Mouse (Mus musculus) heart, embryonic 13.5 days (tissue): ENCODE results near the gene Slc39a13. TPM values are rescaled to one million over a fixed set of nuclear protein-coding genes. Genes with fewer than 3 reads are reported as not detected.
A peak's percentile ranks its signal among the peaks of the same experiment; 100 is the strongest.
"Not testable (repeated sequence)": the region's sequence is repeated elsewhere in the genome, so short reads cannot be mapped to it uniquely, and the experiment has no call there.

Experiments
- ATAC-seq: fragments of 200-750 bp; cut with Nextera tagmentation; 2 replicates; pipeline ENCODE4 v1.8.0; 2017; ENCODE audit warnings: moderate TSS enrichment; ENCODE audit not compliant: insufficient number of reproducible peaks, low FRiP score, low TSS enrichment; ENCODE audit errors: extremely low read depth
- H3K27ac ChIP-seq: fragments of 300-500 bp; sonication (generic); replicated peaks from 2 replicates; pipeline ENCODE4 v1.5.1; 2015; ENCODE audit warnings: moderate library complexity, mild to moderate bottlenecking, inconsistent platforms
- H3K27me3 ChIP-seq: fragments of 300-500 bp; sonication (generic); replicated peaks from 2 replicates; pipeline ENCODE4 v1.6.1; 2015; ENCODE audit warnings: mild to moderate bottlenecking, inconsistent platforms
- H3K36me3 ChIP-seq: fragments of 300-500 bp; sonication (generic); 2 replicates; pipeline ENCODE4 v1.6.1; 2015; ENCODE audit warnings: mild to moderate bottlenecking, inconsistent platforms
- H3K4me1 ChIP-seq: fragments of 300-500 bp; sonication (generic); 2 replicates; pipeline ENCODE4 v1.6.1; 2015; ENCODE audit warnings: inconsistent platforms
- H3K4me2 ChIP-seq: fragments of 300-500 bp; sonication (generic); 2 replicates; pipeline ENCODE4 v1.6.1; 2015; ENCODE audit warnings: inconsistent platforms, mild to moderate bottlenecking, moderate library complexity
- H3K4me3 ChIP-seq: fragments of 300-500 bp; sonication (generic); 2 replicates; pipeline ENCODE4 v1.5.1; 2015; ENCODE audit warnings: moderate library complexity, mild to moderate bottlenecking, inconsistent platforms
- H3K9ac ChIP-seq: fragments of 300-500 bp; sonication (generic); 2 replicates; pipeline ENCODE4 v1.6.1; 2015; ENCODE audit warnings: inconsistent platforms, mild to moderate bottlenecking, moderate library complexity
- H3K9me3 ChIP-seq: fragments of 300-500 bp; sonication (generic); 2 replicates; pipeline ENCODE4 v1.6.1; 2016; ENCODE audit warnings: inconsistent platforms
- WGBS: fragments of 180-500 bp; shearing (Covaris S2); methylation state at CpG from one replicate; pipeline ENCODE4 v1.1.7; 2015; ENCODE audit warnings: mixed read lengths; 5-methylcytosine and 5-hydroxymethylcytosine counted together
- polyA plus RNA-seq: library from polyadenylated mRNA; unstranded; fragments of >200 nt; fragmentation: Nextera tagmentation; extraction: Ambion mirVana; gene quantifications from 2 replicates; pipeline ENCODE4 v1.2.1, GENCODE M21; 2015

The Slc39a13 gene
- polyA plus RNA-seq, 1 experiment from 2014 or later, result 45.0 TPM

GRCm38 (mm10) chr2:91111832-91112231 lies 41.6 kb upstream of the Slc39a13 start:
- H3K4me3 ChIP-seq, H3K9me3 ChIP-seq, H3K9ac ChIP-seq, ATAC-seq, H3K36me3 ChIP-seq, H3K27ac ChIP-seq, H3K4me2 ChIP-seq, H3K27me3 ChIP-seq: not testable (repeated sequence)
- WGBS, result 92% methylated on average over 3 of the region's 3 CpGs
- H3K4me1 ChIP-seq, result peaks cover 30% of the 10 kb centered on the region

GRCm38 (mm10) chr2:91110429-91110828 lies 40.2 kb upstream of the Slc39a13 start:
- no peaks in the 10 kb centered on the region for H3K36me3 ChIP-seq
- H3K4me2 ChIP-seq, result no peak overlapping the region
- H3K9me3 ChIP-seq, result no peaks in the 10 kb centered on the region
- WGBS, result 78% methylated on average over 6 of the region's 6 CpGs
- peaks cover 19% of the 10 kb centered on the region for H3K4me1 ChIP-seq
- H3K27ac ChIP-seq, result no peak overlapping the region
- H3K27me3 ChIP-seq, result no peaks in the 10 kb centered on the region
- no peak overlapping the region for H3K9ac ChIP-seq
- ATAC-seq, result no peak
- no peak overlapping the region for H3K4me3 ChIP-seq

GRCm38 (mm10) chr2:91109807-91110385 lies 39.7 kb upstream of the Slc39a13 start:
- H3K9me3 ChIP-seq, result no peaks in the 10 kb centered on the region
- H3K27ac ChIP-seq, result no peak overlapping the region
- peaks cover 16% of the 10 kb centered on the region for H3K4me1 ChIP-seq
- H3K27me3 ChIP-seq, result no peaks in the 10 kb centered on the region
- H3K9ac ChIP-seq, result no peak overlapping the region
- no peak overlapping the region for H3K4me2 ChIP-seq
- no peak overlapping the region for H3K4me3 ChIP-seq
- WGBS, result 87% methylated on average over 5 of the region's 5 CpGs
- no peaks in the 10 kb centered on the region for H3K36me3 ChIP-seq
- ATAC-seq, result no peak

GRCm38 (mm10) chr2:91109241-91109640 lies 39.0 kb upstream of the Slc39a13 start:
- Histone ChIP-seq H3K27ac (no peak overlapping the region), H3K27me3 (no peaks in the 10 kb centered on the region), H3K4me3 (no peak overlapping the region), H3K4me1 (peaks cover 16% of the 10 kb centered on the region), H3K36me3 (no peaks in the 10 kb centered on the region), H3K9ac (no peak overlapping the region), H3K4me2 (no peak overlapping the region), H3K9me3 (no peaks in the 10 kb centered on the region)
- 80% methylated on average over 5 of the region's 5 CpGs for WGBS
- ATAC-seq, result no peak

GRCm38 (mm10) chr2:91108156-91108555 lies 37.9 kb upstream of the Slc39a13 start:
- WGBS, result 71% methylated on average over 3 of the region's 3 CpGs
- Histone ChIP-seq H3K4me1 (peaks cover 13% of the 10 kb centered on the region), H3K9ac (no peak overlapping the region), H3K27me3 (no peaks in the 10 kb centered on the region), H3K4me2 (no peak overlapping the region), H3K9me3 (no peaks in the 10 kb centered on the region), H3K4me3 (no peak overlapping the region), H3K36me3 (no peaks in the 10 kb centered on the region), H3K27ac (no peak overlapping the region)
- ATAC-seq, result no peak

- H3K27me3 ChIP-seq, result no peaks in the 10 kb centered on the region
- peaks cover 11% of the 10 kb centered on the region for H3K4me1 ChIP-seq
- 4% methylated on average over 7 of the region's 7 CpGs for WGBS
- H3K9ac ChIP-seq, result peak overlapping the region; percentile 63
- no peak overlapping the region for H3K4me2 ChIP-seq
- no peaks in the 10 kb centered on the region for H3K9me3 ChIP-seq
- no peak overlapping the region for H3K4me3 ChIP-seq
- H3K27ac ChIP-seq, result no peak overlapping the region
- no peak; the same call in 1 of the 2 replicates for ATAC-seq
- no peaks in the 10 kb centered on the region for H3K36me3 ChIP-seq
Measured at GRCm38 (mm10) chr2:91101124-91101740, 31.0 kb upstream of the Slc39a13 start.

- WGBS, result 77% methylated on average over 2 of the region's 2 CpGs
- no peak overlapping the region for H3K9ac ChIP-seq
- H3K27me3 ChIP-seq, result no peaks in the 10 kb centered on the region
- H3K36me3 ChIP-seq, result no peaks in the 10 kb centered on the region
- H3K4me1 ChIP-seq, result peaks cover 11% of the 10 kb centered on the region
- no peaks in the 10 kb centered on the region for H3K9me3 ChIP-seq
- no peak for ATAC-seq
- H3K4me3 ChIP-seq, result no peak overlapping the region
- H3K4me2 ChIP-seq, result no peak overlapping the region
- no peak overlapping the region for H3K27ac ChIP-seq
Measured at GRCm38 (mm10) chr2:91098156-91098555, 27.9 kb upstream of the Slc39a13 start.

GRCm38 (mm10) chr2:91097015-91097414 lies 26.8 kb upstream of the Slc39a13 start:
- peak overlapping the region; percentile 11; the same call in 1 of the 2 replicates for H3K4me3 ChIP-seq
- no peaks in the 10 kb centered on the region for H3K9me3 ChIP-seq
- H3K4me1 ChIP-seq, result peaks cover 11% of the 10 kb centered on the region
- no peak overlapping the region for H3K4me2 ChIP-seq
- H3K27me3 ChIP-seq, result no peaks in the 10 kb centered on the region
- no peaks in the 10 kb centered on the region for H3K36me3 ChIP-seq
- WGBS, result 51% methylated on average over 10 of the region's 10 CpGs
- no peak overlapping the region for H3K27ac ChIP-seq
- H3K9ac ChIP-seq, result peak overlapping the region; percentile 38; the same call in 1 of the 2 replicates
- ATAC-seq, result no peak

- Histone ChIP-seq H3K4me3 (peak overlapping the region; percentile 11; the same call in 1 of the 2 replicates), H3K4me2 (no peak overlapping the region), H3K9me3 (no peaks in the 10 kb centered on the region), H3K27ac (no peak overlapping the region), H3K9ac (peak overlapping the region; percentile 38; the same call in 1 of the 2 replicates), H3K27me3 (no peaks in the 10 kb centered on the region), H3K4me1 (peaks cover 11% of the 10 kb centered on the region), H3K36me3 (no peaks in the 10 kb centered on the region)
- ATAC-seq, result no peak
- WGBS, result 48% methylated on average over 14 of the region's 14 CpGs
Measured at GRCm38 (mm10) chr2:91096524-91096923, 26.3 kb upstream of the Slc39a13 start.

GRCm38 (mm10) chr2:91090827-91091226 lies 20.6 kb upstream of the Slc39a13 start:
- Histone ChIP-seq H3K27ac (no peak overlapping the region), H3K4me1 (no peaks in the 10 kb centered on the region), H3K27me3 (peaks cover 3% of the 10 kb centered on the region; the same call in 1 of the 2 replicates), H3K9me3 (no peaks in the 10 kb centered on the region), H3K4me3 (no peak overlapping the region), H3K4me2 (no peak overlapping the region), H3K9ac (no peak overlapping the region), H3K36me3 (no peaks in the 10 kb centered on the region)
- WGBS, result 67% methylated on average over 6 of the region's 6 CpGs
- no peak for ATAC-seq

GRCm38 (mm10) chr2:91090208-91090607 lies 20.0 kb upstream of the Slc39a13 start:
- ATAC-seq, result no peak
- Histone ChIP-seq H3K36me3 (no peaks in the 10 kb centered on the region), H3K4me1 (no peaks in the 10 kb centered on the region), H3K4me3 (no peak overlapping the region), H3K9me3 (no peaks in the 10 kb centered on the region), H3K27me3 (peaks cover 3% of the 10 kb centered on the region; the same call in 1 of the 2 replicates), H3K9ac (no peak overlapping the region), H3K27ac (no peak overlapping the region), H3K4me2 (no peak overlapping the region)
- WGBS, result 74% methylated on average over 6 of the region's 6 CpGs

GRCm38 (mm10) chr2:91088987-91089386 lies 18.8 kb upstream of the Slc39a13 start:
- H3K36me3 ChIP-seq, result no peaks in the 10 kb centered on the region
- 73% methylated on average over 9 of the region's 9 CpGs for WGBS
- no peak overlapping the region for H3K27ac ChIP-seq
- ATAC-seq, result no peak
- no peak overlapping the region for H3K9ac ChIP-seq
- H3K27me3 ChIP-seq, result peaks cover 3% of the 10 kb centered on the region; the same call in 1 of the 2 replicates
- no peaks in the 10 kb centered on the region for H3K9me3 ChIP-seq
- no peak overlapping the region for H3K4me3 ChIP-seq
- no peaks in the 10 kb centered on the region for H3K4me1 ChIP-seq
- no peak overlapping the region for H3K4me2 ChIP-seq
